Mouse (Mus musculus) kidney, postnatal 0 days (tissue): ENCODE data around the gene Prickle1. TPM values are rescaled to one million over a fixed set of nuclear protein-coding genes. Genes with fewer than 3 reads are reported as not detected.

Experiments used
- ATAC-seq: fragments of 200-750 bp; cut with Nextera tagmentation; replicated peaks from 2 replicates; pipeline ENCODE4 v1.8.0; 2017; ENCODE audit warnings: low read depth, moderate number of reproducible peaks, moderate TSS enrichment, moderate library complexity; ENCODE audit not compliant: low FRiP score
- DNase-seq: peaks from one replicate; pipeline ENCODE4 v3.0.0-alpha.2; 2016; ENCODE audit warnings: low spot score
- H3K27ac ChIP-seq: fragments of 300-500 bp; sonication (generic); 2 replicates; pipeline ENCODE4 v1.5.1; 2014; ENCODE audit warnings: mild to moderate bottlenecking
- H3K27me3 ChIP-seq: fragments of 300-500 bp; sonication (generic); 2 replicates; pipeline ENCODE4 v1.6.1; 2014; ENCODE audit warnings: low read length, mixed read lengths; ENCODE audit not compliant: insufficient read depth
- H3K36me3 ChIP-seq: fragments of 300-500 bp; sonication (generic); 2 replicates; pipeline ENCODE4 v1.6.1; 2014; ENCODE audit warnings: low read length, mixed read lengths; ENCODE audit not compliant: insufficient read depth
- H3K4me1 ChIP-seq: fragments of 300-500 bp; sonication (generic); replicated peaks from 2 replicates; pipeline ENCODE4 v1.6.1; 2014; ENCODE audit warnings: antibody characterized with exemption, low read length, mixed read lengths; ENCODE audit not compliant: insufficient read depth
- H3K4me2 ChIP-seq: fragments of 300-500 bp; sonication (generic); 2 replicates; pipeline ENCODE4 v1.6.1; 2014; ENCODE audit warnings: mild to moderate bottlenecking, low read length, moderate library complexity, mixed read lengths
- H3K4me3 ChIP-seq: fragments of 300-500 bp; sonication (generic); replicated peaks from 2 replicates; pipeline ENCODE4 v1.5.1; 2014; ENCODE audit warnings: low read depth, low read length
- H3K9ac ChIP-seq: fragments of 300-500 bp; sonication (generic); 2 replicates; pipeline ENCODE4 v1.6.1; 2014; ENCODE audit warnings: low read depth, low read length
- H3K9me3 ChIP-seq: fragments of 300-500 bp; sonication (generic); replicated peaks from 2 replicates; pipeline ENCODE4 v1.6.1; 2016; ENCODE audit warnings: low read length, inconsistent platforms, mixed read lengths
- CTCF ChIP-seq: IDR thresholded peaks from 2 replicates; pipeline ENCODE4 v1.5.1; 2016; ENCODE audit warnings: antibody characterized with exemption, low read depth, mild to moderate bottlenecking, moderate library complexity
- WGBS: fragments of 180-500 bp; shearing (Covaris S2); extraction: QIAGEN DNeasy Blood & Tissue Kit; methylation state at CpG from one replicate; pipeline ENCODE4 v1.1.7; 2014; 5-methylcytosine and 5-hydroxymethylcytosine counted together
- polyA plus RNA-seq: library from polyadenylated mRNA; unstranded; fragments of >200 nt; fragmentation: Nextera tagmentation; extraction: Ambion mirVana; gene quantifications from 2 replicates; pipeline ENCODE4 v1.2.1, GENCODE M21; 2015

Prickle1 gene
- polyA plus RNA-seq, 1 experiment from 2014 or later, result 20.7 TPM

GRCm38 (mm10) chr15:93588401-93588800 lies 7.3 kb downstream of the Prickle1 start:
- Histone ChIP-seq H3K4me1 (peaks cover 12% of the 10 kb centered on the region; the same call in 1 of the 2 replicates), H3K4me2 (no peak overlapping the region), H3K9me3 (no peaks in the 10 kb centered on the region), H3K27ac (no peak overlapping the region), H3K36me3 (peaks cover 3% of the 10 kb centered on the region; the same call in 1 of the 2 replicates), H3K27me3 (no peaks in the 10 kb centered on the region), H3K9ac (no peak overlapping the region), H3K4me3 (no peak overlapping the region)
- DNase-seq (no peak), ATAC-seq (no peak)
- TF ChIP-seq CTCF, result no peak
- 76% methylated on average over 6 of the region's 6 CpGs for WGBS

- no peak for DNase-seq
- Histone ChIP-seq H3K27me3 (no peaks in the 10 kb centered on the region), H3K4me1 (peaks cover 12% of the 10 kb centered on the region; the same call in 1 of the 2 replicates), H3K36me3 (peaks cover 3% of the 10 kb centered on the region; the same call in 1 of the 2 replicates), H3K4me2 (no peak overlapping the region), H3K9ac (no peak overlapping the region), H3K4me3 (no peak overlapping the region), H3K27ac (no peak overlapping the region), H3K9me3 (no peaks in the 10 kb centered on the region)
- WGBS, result 86% methylated on average over 8 of the region's 8 CpGs
- ATAC-seq, result no peak
- no peak for TF ChIP-seq CTCF
Measured at GRCm38 (mm10) chr15:93587660-93588059, 8.0 kb downstream of the Prickle1 start.

GRCm38 (mm10) chr15:93583051-93583450 lies 12.6 kb downstream of the Prickle1 start:
- 86% methylated on average over 11 of the region's 11 CpGs for WGBS
- H3K4me3 ChIP-seq, result no peak overlapping the region
- peaks cover 3% of the 10 kb centered on the region; the same call in 1 of the 2 replicates for H3K36me3 ChIP-seq
- no peak for DNase-seq
- H3K4me1 ChIP-seq, result peaks cover 5% of the 10 kb centered on the region; the same call in 1 of the 2 replicates
- no peak overlapping the region for H3K27ac ChIP-seq
- H3K9me3 ChIP-seq, result no peaks in the 10 kb centered on the region
- no peaks in the 10 kb centered on the region for H3K27me3 ChIP-seq
- no peak overlapping the region for H3K4me2 ChIP-seq
- ATAC-seq, result no peak
- no peak for TF ChIP-seq CTCF
- no peak overlapping the region for H3K9ac ChIP-seq

- H3K36me3 ChIP-seq, result peaks cover 3% of the 10 kb centered on the region; the same call in 1 of the 2 replicates
- no peak for ATAC-seq
- no peak for DNase-seq
Measured at GRCm38 (mm10) chr15:93581736-93582135, 14.0 kb downstream of the Prickle1 start.

GRCm38 (mm10) chr15:93579899-93580298 lies 15.8 kb downstream of the Prickle1 start:
- peaks cover 3% of the 10 kb centered on the region; the same call in 1 of the 2 replicates for H3K36me3 ChIP-seq
- peak; percentile 57 for TF ChIP-seq CTCF
- peak; percentile 70 for DNase-seq

More at GRCm38 (mm10) chr15:93581736-93582135, 14.0 kb downstream of the Prickle1 start:
- Histone ChIP-seq H3K4me3 (no peak overlapping the region), H3K9me3 (no peaks in the 10 kb centered on the region), H3K9ac (no peak overlapping the region), H3K27ac (no peak overlapping the region), H3K4me1 (peaks cover 5% of the 10 kb centered on the region; the same call in 1 of the 2 replicates), H3K4me2 (no peak overlapping the region), H3K27me3 (no peaks in the 10 kb centered on the region)
- 79% methylated on average over 8 of the region's 8 CpGs for WGBS
- no peak for TF ChIP-seq CTCF

GRCm38 (mm10) chr15:93579100-93579499 lies 16.6 kb downstream of the Prickle1 start:
- WGBS, result 46% methylated on average over 9 of the region's 9 CpGs
- H3K27ac ChIP-seq, result peak overlapping the region; percentile 50; the same call in 1 of the 2 replicates
- DNase-seq, result no peak

More at GRCm38 (mm10) chr15:93579899-93580298, 15.8 kb downstream of the Prickle1 start:
- H3K27me3 ChIP-seq, result no peaks in the 10 kb centered on the region
- no peak for ATAC-seq
- WGBS, result 27% methylated on average over 9 of the region's 9 CpGs
- no peak overlapping the region for H3K9ac ChIP-seq
- no peak overlapping the region for H3K27ac ChIP-seq
- H3K4me3 ChIP-seq, result no peak overlapping the region
- peaks cover 5% of the 10 kb centered on the region; the same call in 1 of the 2 replicates for H3K4me1 ChIP-seq
- no peak overlapping the region for H3K4me2 ChIP-seq
- no peaks in the 10 kb centered on the region for H3K9me3 ChIP-seq

More at GRCm38 (mm10) chr15:93579100-93579499, 16.6 kb downstream of the Prickle1 start:
- Histone ChIP-seq H3K9me3 (no peaks in the 10 kb centered on the region), H3K36me3 (no peaks in the 10 kb centered on the region), H3K27me3 (no peaks in the 10 kb centered on the region), H3K9ac (no peak overlapping the region), H3K4me3 (no peak overlapping the region), H3K4me1 (peaks cover 5% of the 10 kb centered on the region; the same call in 1 of the 2 replicates), H3K4me2 (no peak overlapping the region)
- no peak for TF ChIP-seq CTCF
- ATAC-seq, result no peak; the same call in 1 of the 2 replicates
